Mouse (Mus musculus): ENCODE data around the gene Pfas.

DNA sequence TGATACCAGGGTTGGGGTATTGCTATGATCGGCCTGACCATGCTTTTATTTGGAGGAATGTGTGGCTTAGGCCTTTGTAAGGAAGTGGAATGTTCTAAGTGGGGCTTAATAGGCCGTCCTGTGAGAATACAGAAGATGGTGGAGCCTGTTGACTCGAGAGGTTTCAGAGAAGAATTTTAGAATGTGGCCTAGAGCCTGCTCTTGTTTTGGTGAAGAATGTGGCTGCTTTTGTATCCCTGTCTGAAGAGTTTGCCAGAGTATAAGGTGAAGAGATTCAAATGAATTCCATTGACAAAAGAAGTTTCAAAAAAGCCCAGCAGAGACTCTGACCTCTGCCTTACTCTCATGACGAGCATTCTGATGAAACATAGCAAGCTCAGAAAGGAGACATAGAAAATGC is 43.5 kb upstream of the Pfas start:
- TF ChIP-seq POLR2A (IDR thresholded peaks at IDR 0.05; ENCODE audit: low read depth, low read length) (no peak), CTCF (IDR thresholded peaks at IDR 0.05; ENCODE audit: borderline replicate concordance, insufficient read depth, low read length) (no peak)
